Mouse (Mus musculus) adrenal gland, adult 2 months (tissue): ENCODE measurements around the gene Cntnap5c. TPM values are rescaled to one million over a fixed set of nuclear protein-coding genes. Genes with fewer than 3 reads are reported as not detected.

ENCODE experiments used
- DNase-seq: peaks from one replicate; pipeline ENCODE4 v3.0.0; 2021
- polyA plus RNA-seq: library from polyadenylated mRNA; depleted of rRNA; stranded (reverse); fragments of >200 nt; gene quantifications from 2 replicates; pipeline ENCODE4 v1.2.3, GENCODE M21; 2012; rRNA removed
- total RNA-seq, 2 experiments: library from RNA; stranded (reverse); gene quantifications; 2 replicates each; pipeline ENCODE4 v1.2.3; 2021

Cntnap5c gene
- total and polyA plus RNA-seq, 3 experiments: not detected

DNA sequence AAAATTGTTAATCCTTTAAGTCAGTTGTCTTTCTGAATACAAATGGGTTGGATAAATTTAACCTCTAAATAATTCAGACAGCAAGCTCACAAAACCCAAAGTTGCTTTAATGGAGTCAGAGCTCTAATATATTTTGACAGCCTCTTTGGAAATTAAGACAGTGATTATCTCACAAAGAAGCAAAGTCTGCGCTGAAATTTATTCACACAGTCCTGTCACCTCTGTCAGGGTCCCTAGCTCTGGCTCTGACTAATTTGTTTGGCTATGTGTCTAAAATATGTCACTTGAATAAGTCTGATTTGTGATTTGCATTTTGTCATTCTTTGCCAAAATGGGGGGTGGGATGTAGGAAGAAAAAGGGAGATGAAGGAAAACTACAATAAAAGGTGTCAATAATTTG, 234.0 kb downstream of the Cntnap5c start:
- DNase-seq: no peak

DNA sequence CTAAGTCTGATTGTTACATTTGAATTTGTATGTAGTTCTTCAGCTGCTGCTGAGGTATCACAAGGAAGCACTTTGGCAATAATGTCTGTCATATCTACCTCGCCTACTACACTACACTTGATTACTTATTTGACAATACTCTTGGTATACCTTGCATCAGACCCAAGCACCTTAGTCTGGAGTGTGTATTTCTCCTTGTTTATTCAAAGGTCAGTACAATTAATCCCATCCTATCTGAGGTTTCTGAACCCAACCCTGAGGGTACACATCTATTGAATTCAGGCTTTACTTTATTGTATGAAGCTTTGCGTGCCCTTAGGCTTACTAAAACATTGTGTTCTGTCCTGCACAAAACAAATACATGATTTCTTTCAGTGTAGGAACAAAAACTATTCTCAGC, 235.1 kb downstream of the Cntnap5c start:
- DNase-seq: no peak

DNA sequence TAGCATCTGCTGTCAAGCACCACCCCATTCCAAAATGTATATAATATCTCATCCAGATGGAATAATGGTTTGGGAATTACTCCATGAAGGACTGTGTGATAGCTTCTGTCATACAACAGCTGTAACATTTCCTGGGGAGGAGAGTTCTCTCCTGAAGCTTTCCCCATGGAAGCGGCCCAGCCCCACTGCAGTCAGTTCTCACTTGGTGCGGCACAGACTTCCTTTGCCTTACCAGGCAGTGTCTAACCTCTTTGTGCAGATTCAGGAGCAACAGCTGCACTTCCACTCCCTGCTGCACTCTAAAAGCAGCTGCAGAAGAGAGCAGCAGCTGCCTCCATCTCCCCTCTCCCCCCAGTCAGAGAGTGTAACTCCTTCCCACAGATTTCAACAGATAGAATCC, 271.8 kb downstream of the Cntnap5c start:
- DNase-seq: no peak

DNA sequence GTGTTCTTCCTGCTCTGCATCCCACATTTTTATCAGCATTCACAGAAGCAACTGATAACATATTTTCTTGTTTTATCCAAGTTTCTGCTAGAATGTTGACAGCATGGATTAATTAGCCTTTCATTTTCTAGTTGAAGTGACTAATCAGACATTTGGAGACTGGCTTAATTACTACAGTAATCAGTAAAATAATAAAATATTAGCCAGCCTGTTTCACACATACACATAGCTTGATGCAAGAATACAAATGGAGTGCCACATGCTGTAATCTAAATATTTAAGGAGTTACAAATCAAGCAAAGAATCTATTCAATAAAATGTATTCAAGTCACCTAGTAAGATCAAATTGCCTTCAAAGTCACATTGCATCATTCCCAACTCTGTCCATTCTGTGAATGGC, 275.8 kb downstream of the Cntnap5c start:
- DNase-seq: no peak

DNA sequence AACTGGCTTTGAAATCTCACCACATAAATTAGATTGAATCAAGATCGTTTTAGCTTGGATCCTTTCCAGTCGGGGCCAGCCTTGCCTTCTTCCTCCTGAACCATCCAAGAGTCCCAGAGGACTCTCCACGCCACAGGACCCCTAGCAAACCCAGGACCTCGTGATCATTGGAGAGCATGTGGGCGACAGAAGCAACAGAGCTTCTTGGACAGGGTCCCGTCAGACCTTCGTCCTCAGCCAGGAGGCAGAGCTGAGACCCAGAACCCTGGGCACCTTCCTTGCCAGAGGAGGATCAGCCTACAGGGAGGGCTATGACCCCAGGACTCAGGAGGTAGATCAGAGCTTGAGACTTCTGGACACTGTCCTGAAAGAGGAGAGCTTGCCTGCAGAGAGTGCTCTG, 300.5 kb downstream of the Cntnap5c start:
- DNase-seq: no peak

DNA sequence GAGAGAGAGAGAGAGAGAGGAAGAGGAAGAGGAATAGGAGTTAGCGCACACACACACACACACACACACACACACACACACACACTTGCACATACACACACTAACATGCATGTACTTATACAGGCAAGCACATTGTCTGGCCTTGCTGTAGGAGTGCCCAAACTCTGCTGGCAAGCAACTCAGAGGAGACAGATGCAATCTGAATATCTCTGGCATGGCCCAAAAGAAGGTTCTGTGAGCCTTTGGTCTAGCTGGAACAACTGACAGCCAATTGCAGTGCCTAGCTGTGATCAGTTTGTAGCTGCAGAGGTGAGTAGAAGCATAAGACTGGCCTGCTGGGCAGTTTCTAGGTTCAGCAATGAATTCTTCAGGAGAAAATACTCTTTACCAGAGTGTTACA, 313.3 kb downstream of the Cntnap5c start:
- DNase-seq: no peak

DNA sequence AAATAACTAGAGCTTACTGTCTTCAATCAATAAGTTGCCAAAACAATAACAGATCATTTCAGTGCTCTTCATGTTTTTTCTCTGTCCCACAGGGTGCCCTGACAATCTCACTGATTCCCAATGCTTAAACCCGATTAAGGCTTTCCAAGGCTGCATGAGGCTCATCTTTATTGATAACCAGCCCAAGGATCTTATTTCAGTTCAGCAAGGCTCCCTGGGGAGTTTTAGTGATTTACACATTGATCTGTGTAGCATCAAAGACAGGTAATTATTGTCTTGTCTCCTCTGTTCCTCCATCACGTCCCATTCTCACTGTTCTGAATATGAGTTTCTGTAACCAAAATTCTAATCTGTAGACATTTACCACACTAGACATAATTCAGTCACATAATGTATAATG, 335.1 kb downstream of the Cntnap5c start:
- no peak for DNase-seq

DNA sequence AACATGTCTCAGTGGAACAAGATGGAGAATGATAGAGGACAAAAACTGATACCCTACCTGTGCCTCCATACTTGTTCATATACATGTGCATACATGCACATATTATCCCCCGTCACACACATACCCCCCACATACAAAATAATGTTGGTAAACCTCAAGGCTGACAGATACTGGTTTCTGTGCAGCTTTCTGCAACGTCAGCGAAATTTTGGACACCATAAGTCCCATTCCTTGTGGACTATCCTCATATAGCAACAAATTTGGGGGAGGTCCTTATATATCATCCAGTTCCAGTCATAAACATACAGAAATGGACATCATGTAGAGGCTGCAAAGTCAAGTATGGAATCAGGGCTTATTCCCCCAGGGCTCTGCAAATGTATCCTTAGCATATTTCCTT, 338.5 kb downstream of the Cntnap5c start:
- no peak for DNase-seq

DNA sequence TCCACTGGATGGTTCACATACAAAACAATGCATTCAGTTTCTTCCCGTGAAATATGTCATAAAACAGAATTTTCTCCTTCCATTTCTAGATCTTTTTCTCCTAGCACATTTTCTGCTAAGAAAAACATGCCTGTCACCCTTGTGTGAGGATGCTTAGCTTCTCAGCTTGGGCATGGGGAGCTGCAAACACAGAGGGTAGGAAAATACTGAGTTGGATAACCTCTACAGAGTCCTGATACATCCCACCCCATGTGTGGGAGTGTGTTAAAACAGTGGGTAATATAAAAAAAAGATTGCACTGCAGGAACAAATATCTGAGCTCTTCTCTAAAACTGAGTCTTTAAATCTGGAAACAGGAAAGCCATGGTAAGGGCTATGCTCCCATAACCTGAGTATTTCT, 339.0 kb downstream of the Cntnap5c start:
- no peak for DNase-seq

DNA sequence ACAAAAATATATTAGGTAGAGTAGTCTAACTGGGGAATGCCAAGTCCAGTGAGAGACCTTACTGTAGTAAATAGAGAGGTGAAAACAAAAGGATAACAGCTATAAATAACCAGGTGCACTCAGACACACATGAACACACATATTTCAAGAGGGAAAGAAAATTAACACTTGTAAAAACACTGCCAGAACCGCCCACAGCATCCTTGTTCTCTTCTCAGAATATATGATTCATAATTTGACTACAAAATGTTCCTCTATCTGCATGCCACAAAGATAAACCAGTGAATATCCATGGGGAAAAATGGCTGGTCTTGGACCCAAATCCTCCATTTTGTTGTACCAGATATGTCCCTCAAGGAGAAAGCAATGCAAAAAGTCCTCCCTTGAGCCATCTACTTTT, 417.8 kb downstream of the Cntnap5c start:
- no peak for DNase-seq

DNA sequence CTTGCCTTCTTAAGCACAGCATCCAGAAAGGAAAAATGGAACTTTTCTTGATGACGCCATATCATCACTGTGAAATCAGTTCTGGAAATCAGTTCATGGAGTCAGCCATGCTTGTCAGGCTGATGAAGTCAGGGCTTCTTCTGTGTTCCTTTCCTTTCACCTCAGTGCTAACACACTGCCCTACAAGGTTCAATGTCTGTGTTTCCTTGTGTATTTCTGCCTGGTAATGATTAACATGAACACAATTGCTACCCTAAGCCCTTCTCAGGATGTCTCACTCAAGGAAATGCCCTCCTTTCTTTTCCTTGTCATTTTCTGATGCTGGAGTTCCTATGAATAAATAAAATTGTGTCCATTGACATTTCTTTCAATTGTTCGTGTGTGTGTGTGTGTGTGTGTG, 431.8 kb downstream of the Cntnap5c start:
- DNase-seq: no peak

DNA sequence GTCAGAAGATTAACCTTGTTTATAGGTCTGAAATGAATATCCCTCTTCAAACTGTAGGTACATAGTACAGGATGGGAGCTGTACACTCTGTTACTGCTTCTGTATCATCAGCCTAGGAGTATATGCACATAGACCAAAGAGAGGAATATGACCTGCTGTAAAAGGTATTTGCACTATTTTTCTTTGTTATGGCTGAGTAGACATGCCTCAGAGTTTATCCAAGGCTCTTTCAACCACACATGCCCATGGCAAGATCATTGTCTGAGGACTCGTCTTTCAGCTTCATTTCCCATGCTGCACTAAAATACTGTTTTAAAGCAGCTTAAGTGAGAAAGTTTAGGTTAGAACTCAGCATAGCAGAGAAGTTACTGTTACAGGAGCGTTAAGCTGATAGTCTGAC, 498.7 kb downstream of the Cntnap5c start:
- no peak for DNase-seq

DNA sequence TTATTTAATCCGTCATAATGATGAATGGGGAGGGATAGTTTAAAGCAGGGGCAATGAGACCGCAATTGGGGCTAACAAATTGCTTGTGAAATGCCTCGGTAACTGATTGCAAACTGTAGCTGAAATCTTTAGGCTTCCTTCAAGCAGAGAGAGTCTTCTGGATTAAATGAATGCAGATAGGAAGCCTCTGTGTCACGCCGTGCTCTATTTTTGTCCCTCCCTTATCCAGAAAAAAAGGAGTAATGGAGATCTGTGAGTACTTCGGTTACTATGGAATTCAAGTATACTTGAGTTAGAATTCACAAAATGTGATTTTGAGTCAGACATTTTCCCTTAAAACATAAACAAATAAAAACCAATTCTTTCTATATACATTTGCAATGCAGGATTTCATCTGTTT, 581.9 kb downstream of the Cntnap5c start:
- no peak for DNase-seq

DNA sequence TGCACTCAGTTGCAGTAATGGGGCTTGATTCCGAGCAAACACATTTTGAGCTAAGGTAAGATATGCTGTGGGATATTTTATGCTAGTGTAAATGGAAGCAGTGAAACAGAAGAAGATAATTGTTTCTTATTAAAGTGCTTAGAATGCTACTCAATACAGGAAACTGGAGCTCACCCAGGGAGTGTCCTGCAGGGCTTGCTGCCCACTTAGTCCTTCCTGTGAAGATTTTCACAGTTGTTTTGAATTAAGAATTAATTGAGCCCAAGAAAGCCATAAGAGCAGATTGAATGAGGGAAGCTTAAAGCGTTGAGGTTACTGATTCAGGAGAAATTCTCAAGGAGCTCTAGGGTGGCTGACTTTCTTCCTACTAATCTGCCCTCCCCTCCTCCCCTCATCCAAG, 586.9 kb downstream of the Cntnap5c start:
- DNase-seq: no peak

DNA sequence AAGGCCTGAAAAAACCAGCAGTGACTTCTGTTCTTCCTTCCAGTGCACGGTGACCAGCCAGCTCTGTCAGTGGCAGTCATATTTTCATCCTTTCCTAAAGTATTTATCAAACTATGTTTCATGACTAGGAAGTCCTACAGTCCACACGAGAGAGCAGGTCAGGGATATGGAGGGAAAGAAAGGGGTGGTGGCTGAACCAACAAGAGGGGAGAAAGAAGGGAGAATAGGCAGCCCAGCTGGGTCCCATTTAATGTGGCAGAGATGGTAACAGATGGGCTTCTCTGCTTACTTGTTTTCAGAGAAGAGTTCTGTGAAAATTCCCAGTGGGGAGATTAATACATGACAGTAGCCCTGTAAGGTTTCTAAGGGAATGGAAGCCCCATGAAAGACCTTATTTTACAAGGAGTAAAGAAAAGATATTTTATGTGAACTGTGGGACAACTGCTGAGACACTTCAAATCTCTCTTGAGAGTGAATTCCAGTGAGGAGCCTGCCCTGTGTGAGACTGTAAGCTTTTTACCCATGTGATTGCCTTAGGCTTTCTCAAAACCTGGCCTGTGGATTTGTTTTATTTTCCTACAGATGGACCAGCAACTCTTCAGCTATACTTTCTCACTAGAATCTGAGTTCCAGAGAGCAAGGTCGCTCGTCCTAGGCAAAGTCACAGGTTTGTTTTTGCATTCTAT, 594.4 kb downstream of the Cntnap5c start:
- DNase-seq: no peak

DNA sequence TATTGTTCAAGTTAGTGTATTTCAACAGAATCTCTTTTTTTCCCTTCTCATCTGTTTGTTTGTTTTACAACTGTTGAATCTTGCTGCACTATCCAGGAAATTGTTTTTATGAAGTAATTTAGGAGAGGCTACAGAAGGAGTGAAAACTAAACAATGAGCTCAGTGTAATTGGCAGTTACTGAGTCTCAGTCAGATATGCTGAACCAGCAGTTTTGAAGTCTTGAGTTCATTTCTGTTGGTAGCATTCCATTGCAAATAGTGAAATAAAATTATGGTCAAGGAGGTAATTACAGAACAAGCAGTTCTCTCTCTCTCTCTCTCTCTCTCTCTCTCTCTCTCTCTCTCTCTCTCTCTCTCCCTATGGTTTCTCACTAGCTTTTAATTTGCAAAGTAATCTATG, 600.7 kb downstream of the Cntnap5c start:
- no peak for DNase-seq

DNA sequence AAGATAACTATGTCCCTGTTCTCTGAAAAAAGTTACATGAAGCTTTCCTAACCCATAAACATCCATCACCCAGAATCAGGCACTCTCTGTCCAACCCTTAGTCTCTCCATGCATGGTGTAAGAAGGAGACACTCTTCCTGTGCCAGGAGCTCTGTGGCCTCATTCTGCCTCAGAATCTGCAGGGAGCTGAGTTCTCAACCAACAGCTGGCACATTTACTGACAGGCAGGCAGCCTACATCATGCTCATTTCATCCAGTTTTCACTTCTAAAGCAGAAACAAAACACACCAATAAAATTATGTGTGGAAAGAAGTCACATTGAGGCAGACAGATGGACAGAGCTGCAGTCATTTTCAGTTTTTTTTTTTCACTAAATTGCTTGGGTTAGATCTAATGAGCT, 638.4 kb downstream of the Cntnap5c start:
- no peak for DNase-seq

DNA sequence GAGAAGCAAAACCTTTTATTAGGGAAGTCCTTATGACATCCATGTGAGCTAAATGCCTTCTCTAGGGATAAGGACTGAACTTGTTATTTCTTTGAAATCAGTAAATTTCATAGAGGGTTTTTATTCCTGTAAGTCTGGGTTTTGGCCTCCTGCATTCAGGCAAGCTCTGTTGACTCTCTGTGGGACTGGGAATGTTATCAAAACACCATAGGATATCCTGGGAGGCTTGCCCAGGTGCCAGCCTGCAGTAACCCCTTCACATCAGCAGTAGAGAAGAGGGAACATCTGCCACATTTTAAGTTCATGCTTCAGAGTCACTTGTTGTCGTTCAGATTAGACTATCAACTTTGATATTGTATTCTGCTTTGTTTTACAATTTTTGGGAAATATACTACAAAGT, 639.4 kb downstream of the Cntnap5c start:
- DNase-seq: no peak

DNA sequence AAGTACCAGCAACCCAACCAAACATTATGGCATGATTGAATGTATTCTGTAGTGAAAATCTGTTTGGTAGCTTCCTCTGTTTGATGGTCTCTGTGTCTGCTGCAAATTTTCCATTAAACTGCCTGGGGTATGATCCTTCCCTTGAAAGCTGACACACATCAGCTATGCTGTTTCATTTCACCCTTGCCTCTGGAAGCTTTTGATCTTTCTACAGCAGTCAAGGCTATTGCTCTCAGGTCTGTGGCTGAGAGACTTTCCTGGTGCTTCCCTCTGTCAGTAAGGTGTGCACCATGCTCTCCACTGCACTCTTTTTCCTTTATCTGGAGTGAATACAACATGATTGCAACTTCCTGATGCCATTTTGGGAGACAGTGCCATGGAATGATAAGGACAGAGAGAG, 668.1 kb downstream of the Cntnap5c start:
- no peak for DNase-seq

Other genes with a start within 250 kb of the Cntnap5c start
- gene Vmn2r120, start 224.1 kb upstream of the Cntnap5c start, total RNA-seq: not detected
- gene Vmn2r120, start 224.1 kb upstream of the Cntnap5c start, polyA plus RNA-seq: not detected in 2 replicates
- not detected for gene Gm21834, start 27.4 kb upstream of the Cntnap5c start, total RNA-seq
- not detected in 2 replicates for gene Gm21834, start 27.4 kb upstream of the Cntnap5c start, polyA plus RNA-seq